Mouse (Mus musculus) liver, embryonic 18 days (tissue): Measurements from ENCODE around the gene Suds3. TPM values are rescaled to one million over a fixed set of nuclear protein-coding genes. Genes with fewer than 3 reads are reported as not detected.

Experiments
- polyA plus RNA-seq: library from polyadenylated mRNA; depleted of rRNA; stranded (reverse); fragments of >200 nt; gene quantifications from 2 replicates; pipeline ENCODE4 v1.2.3, GENCODE M21; 2012; rRNA removed

Gene Suds3
- polyA plus RNA-seq, result 23.6 and 27.9 TPM in 2 replicates

DNA sequence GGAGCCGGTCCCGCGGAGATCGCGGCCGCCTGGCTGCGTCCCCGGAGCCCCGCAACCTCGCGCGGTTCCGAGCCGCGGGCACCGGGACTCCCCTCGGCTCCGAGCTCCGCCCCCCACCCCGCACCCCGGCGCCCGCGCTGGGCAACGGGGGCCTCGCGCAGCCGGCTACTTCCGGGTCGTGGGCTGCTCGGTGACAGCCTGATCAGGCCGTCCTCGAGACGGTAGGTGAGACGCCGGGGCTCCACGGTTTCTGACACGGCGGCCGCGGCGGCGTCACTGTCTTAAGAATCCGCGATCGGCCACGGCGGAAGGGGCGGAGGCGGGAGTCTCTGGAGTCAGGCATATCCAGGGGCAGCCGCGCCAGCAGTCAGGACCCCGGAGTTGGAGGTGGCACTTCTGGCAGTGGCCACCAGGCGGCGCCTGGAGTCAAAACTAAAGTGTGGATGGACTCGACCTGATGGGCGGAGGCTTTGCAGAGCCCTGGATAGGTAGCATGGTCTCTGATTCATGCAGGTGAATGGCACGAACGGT is at the start of gene Suds3:
Suds3 (minus strand) TSS at position 278 of the 531 bp plus-strand sequence.

DNA sequence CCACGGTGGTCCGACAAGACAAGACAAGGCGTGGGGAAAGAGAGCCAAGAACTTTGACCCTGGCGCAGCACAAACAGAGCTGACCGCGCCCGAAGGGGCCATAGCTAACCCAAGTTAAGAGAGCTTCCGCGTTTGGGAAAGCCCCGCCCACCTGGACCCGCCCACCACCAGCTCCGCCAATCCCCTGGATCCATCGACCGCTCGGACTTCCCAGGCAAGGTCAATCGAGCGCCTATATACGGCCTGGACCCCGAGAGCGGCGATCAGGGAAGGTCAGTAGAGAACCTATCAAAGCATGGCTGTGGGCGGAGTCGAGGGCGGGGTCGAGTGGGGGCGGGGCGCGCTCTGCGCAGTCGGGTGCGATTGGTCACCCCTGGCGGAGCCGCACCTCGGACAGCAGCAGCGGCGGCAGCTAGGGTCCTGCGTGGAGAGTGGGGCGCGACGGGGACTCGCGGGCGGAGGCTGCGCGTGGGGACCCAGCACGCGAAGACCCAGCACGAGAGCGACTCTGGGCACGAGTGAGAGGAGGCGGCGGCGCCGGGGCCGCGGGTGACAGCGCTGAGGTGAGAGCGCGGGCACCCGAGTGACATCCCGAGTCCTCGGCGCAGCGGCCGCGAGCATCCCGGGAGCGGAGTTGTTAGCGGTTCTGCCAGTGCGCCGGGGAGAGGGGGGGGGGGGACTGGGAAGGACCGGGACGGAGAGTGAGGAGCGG is 4.0 kb upstream of the Suds3 start, which contains the start of gene Taok3:
Taok3 (plus strand) TSS at position 353 of the 712 bp plus-strand sequence.

Other genes with a start within 250 kb of the Suds3 start
- 13.7 and 15.3 TPM in 2 replicates for gene Taok3, start 4.0 kb upstream of the Suds3 start, polyA plus RNA-seq
- gene Pebp1, start 171.5 kb upstream of the Suds3 start, polyA plus RNA-seq, result 133 and 138 TPM in 2 replicates
- 1.8 and 2.1 TPM in 2 replicates for gene Vsig10, start 203.0 kb upstream of the Suds3 start, polyA plus RNA-seq
- gene Wsb2, start 241.2 kb upstream of the Suds3 start, polyA plus RNA-seq, result 29.8 and 31.0 TPM in 2 replicates